Mouse (Mus musculus) limb, embryonic 15.5 days (tissue): Measurements from ENCODE around the gene Celsr2. TPM values are rescaled to one million over a fixed set of nuclear protein-coding genes. Genes with fewer than 3 reads are reported as not detected.
A peak's percentile ranks its signal among the peaks of the same experiment; 100 is the strongest.

Experiments
- ATAC-seq: fragments of 200-750 bp; cut with Nextera tagmentation; 2 replicates; pipeline ENCODE4 v1.8.0; 2017; ENCODE audit warnings: low read depth, moderate TSS enrichment; ENCODE audit not compliant: insufficient number of reproducible peaks, low FRiP score, low TSS enrichment
- H3K27ac ChIP-seq: fragments of 300-500 bp; sonication (generic); 2 replicates; pipeline ENCODE4 v1.5.1; 2015; ENCODE audit warnings: moderate library complexity, mild to moderate bottlenecking, inconsistent platforms
- H3K27me3 ChIP-seq: fragments of 300-500 bp; sonication (generic); 2 replicates; pipeline ENCODE4 v1.6.1; 2015; ENCODE audit warnings: inconsistent platforms
- H3K36me3 ChIP-seq: fragments of 300-500 bp; sonication (generic); 2 replicates; pipeline ENCODE4 v1.6.1; 2015; ENCODE audit warnings: inconsistent platforms
- H3K4me1 ChIP-seq: fragments of 300-500 bp; sonication (generic); 2 replicates; pipeline ENCODE4 v1.6.1; 2015; ENCODE audit warnings: inconsistent platforms
- H3K4me2 ChIP-seq: fragments of 300-500 bp; sonication (generic); 2 replicates; pipeline ENCODE4 v1.6.1; 2015; ENCODE audit warnings: mild to moderate bottlenecking, inconsistent platforms
- H3K4me3 ChIP-seq: fragments of 300-500 bp; sonication (generic); 2 replicates; pipeline ENCODE4 v1.5.1; 2015; ENCODE audit warnings: mild to moderate bottlenecking, inconsistent platforms
- H3K9ac ChIP-seq: fragments of 300-500 bp; sonication (generic); 2 replicates; pipeline ENCODE4 v1.6.1; 2015; ENCODE audit warnings: inconsistent platforms
- H3K9me3 ChIP-seq: fragments of 300-500 bp; sonication (generic); 2 replicates; pipeline ENCODE4 v1.6.1; 2016; ENCODE audit warnings: inconsistent platforms
- WGBS: fragments of 180-500 bp; shearing (Covaris S2); methylation state at CpG from one replicate; pipeline ENCODE4 v1.1.7; 2015; 5-methylcytosine and 5-hydroxymethylcytosine counted together
- polyA plus RNA-seq: library from polyadenylated mRNA; unstranded; fragments of >200 nt; fragmentation: Nextera tagmentation; extraction: Ambion mirVana; gene quantifications from 2 replicates; pipeline ENCODE4 v1.2.1, GENCODE M21; 2015

Gene Celsr2
- polyA plus RNA-seq, 1 experiment from 2014 or later, result 11.7 TPM

DNA sequence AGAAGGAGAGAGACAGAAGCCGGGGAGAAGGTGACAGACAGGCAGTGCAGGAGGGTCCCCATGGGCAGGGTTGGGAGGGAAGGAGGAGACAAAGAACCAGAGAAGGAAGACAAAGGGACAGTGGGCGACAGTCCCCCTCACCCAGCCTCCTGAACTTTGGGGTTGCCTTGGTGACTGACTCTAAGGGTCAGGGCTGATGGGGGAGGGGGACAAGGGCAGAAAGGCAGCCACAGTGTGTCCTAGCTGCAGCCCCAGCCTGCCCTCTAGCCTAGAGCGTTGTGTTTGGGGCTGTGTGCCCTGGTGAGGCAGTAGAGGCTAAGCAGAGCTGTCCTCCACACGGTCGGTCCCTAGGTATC, 5.0 kb downstream of the Celsr2 start:
- H3K27me3 ChIP-seq, result 0 out of 2 replicates have a peak, but pooled peaks cover 5% of the 10 kb centered on the region
- 36% methylated on average over 5 of the region's 5 CpGs for WGBS
- peaks cover 35% of the 10 kb centered on the region for H3K4me1 ChIP-seq
- no peak overlapping the region for H3K9ac ChIP-seq
- H3K4me3 ChIP-seq, result no peak overlapping the region
- peaks cover 33% of the 10 kb centered on the region for H3K36me3 ChIP-seq
- H3K27ac ChIP-seq, result 0 out of 2 replicates have a peak overlapping the region, but pooled peaks have one; percentile 17
- no peak overlapping the region; the same call in 1 of the 2 replicates for H3K4me2 ChIP-seq
- 0 out of 2 replicates have a peak, but pooled peaks cover 13% of the 10 kb centered on the region for H3K9me3 ChIP-seq
- ATAC-seq, result no peak

DNA sequence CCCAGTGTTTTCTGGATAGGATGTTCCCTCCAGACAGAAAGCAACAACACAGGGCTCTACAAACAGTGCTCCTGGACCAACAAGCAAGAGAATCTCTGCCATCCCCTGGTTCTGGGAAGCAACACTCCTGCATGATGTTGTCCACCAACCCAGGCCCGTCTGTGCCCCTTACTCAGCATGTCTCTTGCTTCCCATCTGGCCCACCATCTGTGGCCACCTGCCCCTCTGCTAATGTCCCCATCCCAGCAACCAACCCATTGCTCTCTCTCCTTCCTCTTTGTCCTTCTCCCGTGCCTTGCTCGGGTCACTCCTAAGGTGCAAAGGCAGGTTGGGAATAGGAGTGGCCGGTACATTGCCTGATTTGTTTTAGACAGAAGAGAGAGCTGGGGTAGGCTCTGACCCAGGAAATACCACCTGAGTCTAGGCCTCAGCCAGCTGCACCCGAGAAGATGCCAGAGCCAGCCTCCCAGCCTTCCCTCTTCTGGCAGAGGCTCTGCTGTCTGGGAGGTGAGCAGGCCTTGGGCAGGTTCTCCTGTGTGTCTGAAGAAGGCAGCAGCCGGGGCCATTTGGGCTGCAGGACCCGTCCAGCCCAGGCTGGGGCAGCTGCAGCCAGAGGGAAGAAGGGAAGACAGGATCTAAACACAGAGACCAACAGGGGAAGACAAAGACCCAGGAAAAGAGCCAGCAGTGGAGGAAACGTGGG, 5.5 kb downstream of the Celsr2 start:
- 0 out of 2 replicates have a peak, but pooled peaks cover 2% of the 10 kb centered on the region for H3K27me3 ChIP-seq
- ATAC-seq, result no peak
- 0 out of 2 replicates have a peak overlapping the region, but pooled peaks have one; percentile 17 for H3K9ac ChIP-seq
- H3K27ac ChIP-seq, result no peak overlapping the region
- H3K36me3 ChIP-seq, result peaks cover 33% of the 10 kb centered on the region
- peaks cover 30% of the 10 kb centered on the region for H3K4me1 ChIP-seq
- WGBS, result 51% methylated on average over 8 of the region's 8 CpGs
- no peak overlapping the region for H3K4me3 ChIP-seq
- 0 out of 2 replicates have a peak, but pooled peaks cover 13% of the 10 kb centered on the region for H3K9me3 ChIP-seq
- H3K4me2 ChIP-seq, result no peak overlapping the region

DNA sequence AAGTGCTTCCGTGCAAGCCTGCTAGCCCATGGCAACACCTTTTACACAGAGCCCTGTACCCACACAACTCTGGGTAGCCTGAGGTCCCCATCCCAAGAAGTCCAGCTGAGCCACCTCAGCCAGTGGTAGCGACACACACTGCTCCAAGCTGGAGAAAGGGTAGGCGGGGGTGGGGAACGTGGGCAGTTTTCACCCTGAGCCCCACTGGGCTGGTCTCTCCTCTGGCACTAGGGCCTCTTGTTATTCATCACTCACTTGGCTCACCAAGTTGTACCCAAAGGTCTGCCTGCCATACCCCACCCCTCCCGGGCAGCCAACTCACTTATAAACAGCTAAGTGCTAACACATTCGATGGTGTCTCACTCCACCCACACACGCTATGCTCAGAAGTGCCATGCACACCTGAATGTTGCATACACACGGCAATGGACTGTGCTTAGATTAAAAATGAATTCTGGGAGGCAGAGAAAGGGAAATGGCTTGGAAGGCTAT, 6.8 kb downstream of the Celsr2 start:
- WGBS, result 80% methylated on average over 8 of the region's 8 CpGs
- ATAC-seq, result no peak
- no peak overlapping the region for H3K4me3 ChIP-seq
- peaks cover 27% of the 10 kb centered on the region for H3K36me3 ChIP-seq
- H3K9me3 ChIP-seq, result 0 out of 2 replicates have a peak, but pooled peaks cover 8% of the 10 kb centered on the region
- no peak overlapping the region for H3K4me2 ChIP-seq
- no peaks in the 10 kb centered on the region for H3K27me3 ChIP-seq
- peaks cover 28% of the 10 kb centered on the region for H3K4me1 ChIP-seq
- no peak overlapping the region for H3K27ac ChIP-seq
- no peak overlapping the region for H3K9ac ChIP-seq

DNA sequence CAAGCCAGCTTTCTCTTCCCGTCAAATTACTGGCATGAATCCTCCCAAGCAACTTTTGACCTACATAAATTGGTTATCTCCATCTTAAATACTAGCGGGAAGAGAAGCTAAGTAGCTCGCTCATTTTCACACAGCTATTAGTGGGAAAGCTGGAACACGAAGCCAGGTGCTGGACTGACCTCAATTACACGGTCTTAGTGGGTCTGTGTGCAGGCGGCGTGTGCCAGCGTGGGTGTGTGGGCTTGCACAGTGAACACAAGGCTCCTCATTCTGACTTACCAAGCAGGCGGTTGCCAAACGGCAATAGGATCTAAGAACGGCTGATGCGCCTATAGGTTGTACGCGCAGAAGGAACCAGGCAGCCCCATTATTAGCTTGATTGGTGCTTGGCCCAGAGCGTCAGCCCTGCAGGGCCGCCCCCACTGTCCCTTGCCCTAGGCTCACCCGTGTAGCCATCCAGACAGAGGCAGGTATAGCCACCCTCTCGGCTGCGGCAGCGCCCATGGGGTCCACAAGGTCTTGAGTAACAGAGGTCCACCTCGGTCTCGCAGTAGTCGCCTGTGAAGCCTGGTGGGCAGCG, 9.0 kb downstream of the Celsr2 start:
- H3K36me3 ChIP-seq, result peaks cover 14% of the 10 kb centered on the region; the same call in 1 of the 2 replicates
- WGBS, result 86% methylated on average over 24 of the region's 24 CpGs
- no peak for ATAC-seq
- H3K27ac ChIP-seq, result 0 out of 2 replicates have a peak overlapping the region, but pooled peaks have one; percentile 5
- H3K9me3 ChIP-seq, result no peaks in the 10 kb centered on the region
- H3K27me3 ChIP-seq, result no peaks in the 10 kb centered on the region
- H3K9ac ChIP-seq, result no peak overlapping the region
- H3K4me1 ChIP-seq, result peaks cover 30% of the 10 kb centered on the region
- H3K4me3 ChIP-seq, result no peak overlapping the region
- no peak overlapping the region for H3K4me2 ChIP-seq

DNA sequence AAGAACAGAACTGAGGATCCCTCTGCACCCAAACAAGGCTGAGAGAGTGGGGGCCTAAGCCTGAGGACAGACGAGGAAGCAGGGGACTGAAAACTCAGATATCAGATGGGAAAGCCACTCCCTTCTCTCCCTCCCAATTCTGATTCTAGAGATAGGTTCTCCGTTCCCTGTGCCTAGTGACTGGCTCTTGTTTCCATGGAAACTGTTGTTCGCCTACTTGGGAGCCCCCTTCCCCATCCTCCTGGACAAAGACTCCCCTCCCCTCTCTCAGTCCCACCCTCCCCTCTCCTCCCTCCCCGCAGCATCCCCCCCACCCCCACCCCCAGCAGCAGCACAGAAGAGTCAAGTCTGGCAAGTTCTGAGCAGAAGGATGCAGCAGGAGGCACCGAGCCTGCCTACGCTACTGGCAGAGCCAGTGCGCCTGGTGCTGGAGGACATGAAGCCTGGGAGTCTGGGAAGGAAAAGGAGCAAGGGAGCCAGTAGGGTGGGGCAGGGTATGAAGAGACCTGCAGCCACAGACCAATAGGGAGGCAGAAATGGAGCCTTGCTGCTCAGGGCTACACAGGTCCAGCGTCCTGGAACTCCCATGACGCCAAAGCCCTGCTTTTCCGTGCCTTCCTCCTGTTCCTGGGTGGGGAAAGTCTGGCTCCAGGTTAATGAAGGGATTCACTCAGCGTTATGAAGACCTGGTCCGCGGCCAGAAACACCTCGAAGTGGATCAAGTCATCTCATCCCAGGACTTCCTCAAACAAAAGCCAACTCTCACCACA, 9.6 kb downstream of the Celsr2 start:
- no peak for ATAC-seq
- peaks cover 26% of the 10 kb centered on the region for H3K4me1 ChIP-seq
- H3K9me3 ChIP-seq, result no peaks in the 10 kb centered on the region
- H3K27ac ChIP-seq, result no peak overlapping the region
- H3K4me3 ChIP-seq, result no peak overlapping the region
- H3K36me3 ChIP-seq, result peaks cover 20% of the 10 kb centered on the region
- whole genome bisulfite sequencing, result 56% methylated on average over 14 of the region's 14 CpGs
- H3K4me2 ChIP-seq, result no peak overlapping the region
- H3K27me3 ChIP-seq, result no peaks in the 10 kb centered on the region
- no peak overlapping the region for H3K9ac ChIP-seq

DNA sequence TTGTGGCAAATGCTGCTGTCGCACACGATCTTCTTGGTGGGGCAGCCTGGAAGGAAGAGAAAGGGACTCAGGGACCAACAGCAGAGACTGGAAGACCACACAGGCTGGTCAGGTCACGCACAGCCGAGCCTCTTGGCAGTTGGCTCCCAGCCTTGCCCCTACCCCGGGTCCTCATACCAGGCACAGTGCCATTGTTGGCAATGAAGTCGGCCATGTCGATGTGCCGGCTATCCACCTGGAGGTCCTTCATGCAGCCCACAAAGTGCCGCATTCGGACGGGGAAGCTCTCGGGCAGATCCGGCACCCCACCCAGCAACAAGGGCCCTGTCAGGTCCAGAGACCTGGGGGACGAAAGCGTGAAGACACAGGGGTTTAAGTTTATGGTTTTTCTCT, 12.8 kb downstream of the Celsr2 start:
- WGBS, result 83% methylated on average over 15 of the region's 15 CpGs
- Histone ChIP-seq H3K4me2 (no peak overlapping the region), H3K4me1 (peaks cover 15% of the 10 kb centered on the region), H3K27me3 (no peaks in the 10 kb centered on the region), H3K9me3 (no peaks in the 10 kb centered on the region), H3K9ac (no peak overlapping the region), H3K27ac (peak overlapping the region; percentile 4; the same call in 1 of the 2 replicates), H3K4me3 (no peak overlapping the region), H3K36me3 (peaks cover 48% of the 10 kb centered on the region)
- no peak for ATAC-seq

DNA sequence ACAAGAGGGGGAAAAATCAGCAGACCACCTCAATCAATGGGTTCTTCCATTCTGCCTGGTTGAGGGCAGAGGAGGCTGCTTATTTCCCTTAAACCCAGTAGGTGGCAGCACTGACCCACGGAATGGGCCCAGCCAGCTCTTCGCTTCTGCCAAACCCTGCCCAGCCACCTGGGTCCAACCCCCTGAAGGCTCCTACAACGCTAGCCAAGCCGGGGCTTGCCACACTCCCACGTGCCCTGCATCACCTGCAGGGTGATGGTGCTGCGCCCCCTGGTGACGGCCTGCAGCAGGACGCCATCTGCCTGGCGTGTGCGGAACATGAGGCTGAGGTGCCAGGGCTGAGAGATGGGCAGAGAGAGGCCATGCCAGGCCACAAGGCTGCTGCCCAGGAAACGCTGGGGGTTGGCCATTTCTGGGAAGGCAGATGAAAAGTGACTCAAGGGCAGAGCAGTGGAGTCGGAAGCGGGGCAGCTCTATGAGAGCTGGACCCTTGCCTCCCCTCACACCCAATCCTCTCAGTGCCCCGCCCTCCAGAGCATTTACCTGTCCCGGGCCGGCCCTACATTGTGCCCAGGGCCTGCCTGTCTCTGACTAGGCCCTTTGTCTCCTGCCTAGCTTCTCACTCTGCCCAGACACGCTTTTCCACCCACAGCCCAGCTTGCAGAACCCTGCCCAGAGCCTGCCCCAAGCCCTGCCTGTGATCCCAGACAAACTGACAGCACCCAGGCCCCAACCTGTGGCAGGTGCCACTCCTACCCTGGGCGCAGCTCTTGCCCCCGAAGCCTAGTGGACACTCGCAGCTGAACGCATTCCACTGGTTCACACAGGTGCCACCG, 13.4 kb downstream of the Celsr2 start:
- 29% methylated on average over 22 of the region's 22 CpGs for WGBS
- Histone ChIP-seq H3K36me3 (peaks cover 51% of the 10 kb centered on the region), H3K4me2 (peak overlapping the region; percentile 40), H3K4me1 (peaks cover 15% of the 10 kb centered on the region), H3K4me3 (peak overlapping the region; percentile 19; the same call in 1 of the 2 replicates), H3K27me3 (no peaks in the 10 kb centered on the region), H3K9me3 (no peaks in the 10 kb centered on the region), H3K27ac (peak overlapping the region; percentile 4; the same call in 1 of the 2 replicates), H3K9ac (no peak overlapping the region)
- peak; percentile 79 for ATAC-seq

DNA sequence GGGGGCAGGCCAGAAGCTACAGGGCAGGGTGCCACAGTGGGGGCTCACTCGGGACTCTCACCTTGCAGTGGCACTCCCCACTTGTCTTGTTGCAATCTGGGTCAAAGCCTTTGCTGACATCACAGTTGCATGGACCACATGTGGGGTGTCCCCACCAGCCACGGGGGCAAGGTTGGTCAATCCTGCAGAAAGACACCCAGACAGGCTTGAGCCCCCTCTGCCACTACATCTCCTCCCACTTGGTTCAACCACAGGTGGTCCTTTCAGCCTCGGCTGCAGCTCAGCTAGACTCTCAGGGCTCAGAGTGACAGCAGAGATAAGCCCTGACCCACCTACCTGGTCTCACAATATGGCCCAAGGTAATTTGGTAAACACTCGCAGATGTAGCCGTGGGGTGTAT, 14.9 kb downstream of the Celsr2 start:
- Histone ChIP-seq H3K4me3 (no peak overlapping the region), H3K9me3 (no peaks in the 10 kb centered on the region), H3K27me3 (no peaks in the 10 kb centered on the region), H3K27ac (no peak overlapping the region), H3K4me2 (no peak overlapping the region), H3K36me3 (peaks cover 51% of the 10 kb centered on the region), H3K4me1 (peaks cover 15% of the 10 kb centered on the region), H3K9ac (no peak overlapping the region)
- WGBS, result 82% methylated on average over 5 of the region's 5 CpGs
- no peak for ATAC-seq

DNA sequence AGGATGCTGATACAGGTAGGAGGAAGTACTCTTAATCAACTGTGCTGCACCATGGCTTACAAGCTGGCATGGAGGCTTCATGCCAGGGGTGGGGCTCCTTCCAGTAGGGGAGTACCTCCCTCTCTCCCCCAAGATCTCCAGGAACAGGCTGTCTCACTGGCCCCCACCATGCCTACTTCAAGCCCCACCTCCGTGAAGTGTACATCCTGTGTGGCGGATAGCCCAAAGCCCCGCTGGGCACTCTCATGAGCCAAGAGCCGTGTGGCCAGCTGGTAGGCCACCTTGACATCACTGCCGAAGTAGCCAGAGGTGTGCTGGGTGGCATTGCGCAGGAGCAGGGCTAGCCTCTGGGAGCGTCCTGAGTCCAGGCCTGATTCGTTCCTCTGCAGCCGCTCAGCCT, 17.1 kb downstream of the Celsr2 start:
- no peak overlapping the region for H3K9ac ChIP-seq
- peaks cover 15% of the 10 kb centered on the region for H3K4me1 ChIP-seq
- no peaks in the 10 kb centered on the region for H3K9me3 ChIP-seq
- H3K36me3 ChIP-seq, result peaks cover 57% of the 10 kb centered on the region
- no peak overlapping the region for H3K27ac ChIP-seq
- no peak overlapping the region for H3K4me3 ChIP-seq
- H3K27me3 ChIP-seq, result no peaks in the 10 kb centered on the region
- 83% methylated on average over 9 of the region's 9 CpGs for WGBS
- ATAC-seq, result no peak
- H3K4me2 ChIP-seq, result no peak overlapping the region

DNA sequence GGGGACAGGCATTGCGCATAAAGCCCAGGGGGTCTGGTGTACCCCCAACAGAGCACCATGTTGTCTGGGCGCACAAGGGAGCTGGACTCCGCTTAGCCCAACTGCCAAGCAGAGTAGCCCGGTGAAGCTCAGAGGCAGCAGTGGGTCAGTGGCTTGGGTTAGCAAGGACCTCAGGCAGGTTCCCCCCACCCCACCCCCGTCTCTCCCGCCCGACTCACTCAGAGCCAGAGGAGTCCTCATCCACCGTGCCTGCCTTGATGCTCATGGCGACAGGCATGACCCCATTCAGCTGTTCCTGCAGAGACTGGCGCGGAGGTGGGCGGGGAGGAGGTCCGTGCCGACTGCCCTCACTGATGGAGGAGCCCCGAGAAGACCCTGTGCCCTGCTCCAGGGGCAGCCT, 22.6 kb downstream of the Celsr2 start:
- no peak overlapping the region for H3K4me2 ChIP-seq
- H3K4me1 ChIP-seq, result peaks cover 19% of the 10 kb centered on the region
- H3K27ac ChIP-seq, result no peak overlapping the region
- no peak for ATAC-seq
- no peak overlapping the region for H3K9ac ChIP-seq
- peaks cover 24% of the 10 kb centered on the region for H3K36me3 ChIP-seq
- no peaks in the 10 kb centered on the region for H3K27me3 ChIP-seq
- H3K9me3 ChIP-seq, result no peaks in the 10 kb centered on the region
- WGBS, result 50% methylated on average over 15 of the region's 15 CpGs
- no peak overlapping the region for H3K4me3 ChIP-seq

DNA sequence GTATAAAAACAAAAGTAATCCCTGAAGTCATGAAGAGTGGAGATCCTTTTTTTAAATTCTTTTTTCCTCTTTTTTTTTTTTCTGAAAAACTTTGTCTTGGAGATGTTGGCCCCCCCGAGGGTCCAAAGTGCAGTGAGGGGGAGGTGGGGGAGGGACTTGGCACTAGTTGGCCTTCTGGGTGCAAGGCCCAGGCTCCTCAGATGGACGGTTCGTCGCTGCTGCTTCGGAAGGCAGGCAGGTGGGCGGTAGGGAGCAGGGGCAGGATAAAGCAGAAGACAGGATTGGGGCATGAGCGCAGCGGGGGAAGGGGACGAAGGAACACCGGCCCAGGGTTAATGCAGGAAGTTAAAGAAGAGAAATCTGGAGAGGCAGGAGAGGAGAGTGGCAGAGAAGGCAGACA, 23.1 kb downstream of the Celsr2 start:
- WGBS, result 28% methylated on average over 10 of the region's 10 CpGs
- peaks cover 19% of the 10 kb centered on the region for H3K4me1 ChIP-seq
- H3K9ac ChIP-seq, result no peak overlapping the region
- H3K27me3 ChIP-seq, result no peaks in the 10 kb centered on the region
- peaks cover 21% of the 10 kb centered on the region; the same call in 1 of the 2 replicates for H3K36me3 ChIP-seq
- H3K9me3 ChIP-seq, result no peaks in the 10 kb centered on the region
- ATAC-seq, result no peak
- H3K4me2 ChIP-seq, result no peak overlapping the region
- no peak overlapping the region for H3K4me3 ChIP-seq
- H3K27ac ChIP-seq, result no peak overlapping the region
